Mouse (Mus musculus): Measurements from ENCODE around the gene Cpsf3. TPM values are rescaled to one million over a fixed set of nuclear protein-coding genes. Genes with fewer than 3 reads are reported as not detected.

Gene Cpsf3
- 98.1 and 99.5 TPM in 2 replicates for polyA plus RNA-seq (2015; fragmentation: Nextera tagmentation; extraction: Ambion mirVana)

DNA sequence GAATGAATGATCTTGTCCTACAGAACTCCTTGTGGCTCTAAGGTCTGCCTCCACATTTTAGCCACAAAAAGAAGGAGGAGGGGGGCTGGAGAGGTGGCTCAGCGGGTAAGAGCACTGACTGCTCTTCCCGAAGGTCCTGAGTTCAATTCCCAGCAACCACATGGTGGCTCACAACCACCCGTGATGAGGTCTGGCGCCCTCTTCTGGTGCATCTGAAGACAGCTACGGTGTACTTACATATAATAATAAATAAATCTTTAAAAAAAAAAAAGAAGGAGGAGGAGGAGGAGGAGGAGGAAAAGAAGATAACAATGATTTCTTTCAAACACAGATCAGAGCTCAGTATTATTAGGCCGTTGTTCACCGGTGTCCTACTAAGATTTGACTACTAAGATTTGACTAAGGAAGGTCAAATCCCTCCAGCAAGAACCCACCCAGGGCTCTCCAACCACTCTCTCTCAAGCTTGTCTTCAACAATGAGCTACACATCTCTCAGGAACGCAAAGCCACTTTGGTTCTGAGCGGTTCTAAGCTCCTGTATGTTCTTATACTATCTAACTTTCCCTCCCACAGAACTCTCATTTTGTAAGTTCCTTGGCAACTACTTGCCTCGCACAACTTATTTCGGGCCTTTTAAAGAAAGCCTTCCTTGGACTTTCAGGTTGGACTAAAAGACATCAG is at the start of gene Cpsf3:
Gene Cpsf3 (plus strand): TSS at position 631 of the 681 bp plus-strand sequence.
- Histone ChIP-seq H3K27me3 (ENCODE audit: control insufficient read depth, insufficient read depth, low read length) (no peaks in the 10 kb centered on the region), H3K27ac (ENCODE audit: low read length) (peak within 1 kb of the TSS; percentile 95), H3K4me2 (ENCODE audit: low read depth, low read length) (peak within 1 kb of the TSS; percentile 89), H3K4me3 (replicated peaks; ENCODE audit: low read length) (peak within 1 kb of the TSS; percentile 97), H3K9ac (ENCODE audit: low read length) (peak within 1 kb of the TSS; percentile 97), H3K36me3 (ENCODE audit: control insufficient read depth, insufficient read depth, low read length) (no peaks in the 10 kb centered on the region), H3K9me3 (replicated peaks; ENCODE audit: control insufficient read depth, low read length) (no peaks in the 10 kb centered on the region), H3K4me1 (ENCODE audit: control insufficient read depth, insufficient read depth, low read length) (peaks cover 16% of the 10 kb centered on the region)
- no peak for ATAC-seq (ENCODE audit: insufficient read depth, low FRiP score)
- WGBS, result 48% methylated on average over 11 of the region's 11 CpGs

DNA sequence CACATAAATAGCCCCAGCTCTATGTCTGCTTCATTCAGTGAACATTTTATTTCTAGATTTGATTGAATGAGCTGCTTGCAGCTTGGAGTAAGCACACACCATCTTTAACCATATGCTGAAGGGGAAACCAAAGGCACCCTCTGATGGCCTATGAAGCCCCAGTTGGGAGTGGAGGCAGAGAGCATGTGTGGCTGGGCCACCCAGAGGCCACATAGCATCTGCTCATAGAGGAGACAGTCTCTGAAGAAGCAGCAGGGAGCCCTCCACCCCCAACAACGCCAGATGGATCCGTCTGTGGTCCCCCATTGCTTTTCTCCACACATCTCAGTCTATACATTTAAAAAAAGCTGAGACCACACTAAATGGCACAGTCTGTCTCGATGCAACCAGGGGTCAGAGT is 43.2 kb upstream of the Cpsf3 start:
- Histone ChIP-seq H3K27ac (ENCODE audit: low read length) (no peak overlapping the region), H3K4me2 (ENCODE audit: low read depth, low read length) (no peak overlapping the region), H3K4me3 (replicated peaks; ENCODE audit: low read length) (no peak overlapping the region), H3K27me3 (ENCODE audit: control insufficient read depth, insufficient read depth, low read length) (no peaks in the 10 kb centered on the region), H3K9ac (ENCODE audit: low read length) (no peak overlapping the region), H3K4me1 (ENCODE audit: control insufficient read depth, insufficient read depth, low read length) (no peaks in the 10 kb centered on the region), H3K9me3 (replicated peaks; ENCODE audit: control insufficient read depth, low read length) (no peaks in the 10 kb centered on the region), H3K36me3 (ENCODE audit: control insufficient read depth, insufficient read depth, low read length) (0 out of 2 replicates have a peak, but pooled peaks cover 3% of the 10 kb centered on the region)
- WGBS, result 75% methylated on average over 3 of the region's 3 CpGs
- no peak for ATAC-seq (ENCODE audit: insufficient read depth, low FRiP score)

DNA sequence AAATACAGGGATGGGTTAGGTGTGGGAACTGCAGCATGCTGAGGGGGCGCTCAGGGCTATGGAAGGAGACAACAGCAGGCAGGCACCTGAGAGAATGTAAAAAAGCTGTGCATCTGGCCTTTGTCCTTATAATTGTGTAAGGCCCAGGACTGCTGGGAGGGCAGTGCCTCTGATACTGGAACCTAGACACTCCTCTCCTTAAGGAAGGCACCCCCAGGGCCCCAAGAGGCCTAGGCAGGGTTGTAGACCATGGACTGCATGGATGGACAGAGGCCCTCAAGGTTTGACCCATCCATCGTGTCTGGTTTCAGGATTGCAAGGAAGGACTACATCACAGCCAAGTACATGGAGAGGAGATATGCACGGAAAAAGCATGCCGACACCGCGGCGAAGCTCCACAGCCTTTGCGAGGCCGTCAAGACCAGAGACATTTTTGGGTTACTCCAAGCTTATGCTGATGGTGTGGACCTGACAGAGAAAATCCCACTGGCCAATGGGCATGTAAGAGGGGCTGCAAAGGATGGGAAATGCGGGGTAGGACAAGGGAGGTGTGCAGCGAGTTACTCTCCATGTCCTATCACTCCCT is 40.7 kb upstream of the Cpsf3 start:
- Histone ChIP-seq H3K36me3 (ENCODE audit: control insufficient read depth, insufficient read depth, low read length) (0 out of 2 replicates have a peak, but pooled peaks cover 2% of the 10 kb centered on the region), H3K4me1 (ENCODE audit: control insufficient read depth, insufficient read depth, low read length) (no peaks in the 10 kb centered on the region), H3K27me3 (ENCODE audit: control insufficient read depth, insufficient read depth, low read length) (no peaks in the 10 kb centered on the region), H3K9me3 (replicated peaks; ENCODE audit: control insufficient read depth, low read length) (no peaks in the 10 kb centered on the region), H3K9ac (ENCODE audit: low read length) (no peak overlapping the region), H3K4me3 (replicated peaks; ENCODE audit: low read length) (no peak overlapping the region), H3K27ac (ENCODE audit: low read length) (no peak overlapping the region), H3K4me2 (ENCODE audit: low read depth, low read length) (no peak overlapping the region)
- WGBS, result 94% methylated on average over 11 of the region's 11 CpGs
- ATAC-seq (ENCODE audit: insufficient read depth, low FRiP score), result peak; percentile 44; the same call in 1 of the 2 replicates

DNA sequence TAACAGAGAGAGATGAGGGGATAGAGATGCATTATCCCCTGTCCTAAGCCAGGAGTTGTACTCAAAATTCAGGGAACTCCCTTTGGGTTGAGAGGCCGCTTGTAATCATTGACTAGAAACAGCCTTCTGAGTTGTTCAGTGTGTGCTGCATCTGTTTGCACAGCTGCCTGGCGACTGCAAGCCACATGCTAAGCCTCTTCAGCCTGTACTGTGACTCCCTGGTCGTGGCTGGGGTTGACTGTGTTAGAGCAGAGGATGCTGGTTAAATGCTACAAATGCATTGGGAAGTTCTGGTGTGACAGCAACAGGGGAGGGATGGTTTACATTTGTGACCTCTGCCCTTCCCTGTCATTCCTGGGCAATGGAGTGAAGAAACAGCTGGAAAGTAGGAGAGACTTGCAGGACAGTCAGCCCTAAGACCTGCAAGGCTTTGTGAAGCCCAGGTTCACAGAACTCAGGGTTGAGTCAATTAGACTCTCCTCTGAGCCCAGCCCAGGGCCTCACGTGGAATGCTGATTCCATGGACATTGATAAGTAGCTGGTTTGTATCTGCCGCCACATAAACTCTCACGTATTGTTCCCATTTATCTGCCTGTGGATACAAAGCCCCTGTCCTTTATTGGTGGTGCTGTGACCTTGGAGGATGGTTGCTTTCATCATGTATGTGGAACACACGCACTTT is 37.3 kb upstream of the Cpsf3 start:
- Histone ChIP-seq H3K9ac (ENCODE audit: low read length) (no peak overlapping the region), H3K27ac (ENCODE audit: low read length) (no peak overlapping the region), H3K4me3 (replicated peaks; ENCODE audit: low read length) (no peak overlapping the region), H3K36me3 (ENCODE audit: control insufficient read depth, insufficient read depth, low read length) (peaks cover 12% of the 10 kb centered on the region), H3K27me3 (ENCODE audit: control insufficient read depth, insufficient read depth, low read length) (no peaks in the 10 kb centered on the region), H3K4me1 (ENCODE audit: control insufficient read depth, insufficient read depth, low read length) (no peaks in the 10 kb centered on the region), H3K4me2 (ENCODE audit: low read depth, low read length) (no peak overlapping the region), H3K9me3 (replicated peaks; ENCODE audit: control insufficient read depth, low read length) (no peaks in the 10 kb centered on the region)
- no peak for ATAC-seq (ENCODE audit: insufficient read depth, low FRiP score)
- 52% methylated on average over 7 of the region's 7 CpGs for WGBS

DNA sequence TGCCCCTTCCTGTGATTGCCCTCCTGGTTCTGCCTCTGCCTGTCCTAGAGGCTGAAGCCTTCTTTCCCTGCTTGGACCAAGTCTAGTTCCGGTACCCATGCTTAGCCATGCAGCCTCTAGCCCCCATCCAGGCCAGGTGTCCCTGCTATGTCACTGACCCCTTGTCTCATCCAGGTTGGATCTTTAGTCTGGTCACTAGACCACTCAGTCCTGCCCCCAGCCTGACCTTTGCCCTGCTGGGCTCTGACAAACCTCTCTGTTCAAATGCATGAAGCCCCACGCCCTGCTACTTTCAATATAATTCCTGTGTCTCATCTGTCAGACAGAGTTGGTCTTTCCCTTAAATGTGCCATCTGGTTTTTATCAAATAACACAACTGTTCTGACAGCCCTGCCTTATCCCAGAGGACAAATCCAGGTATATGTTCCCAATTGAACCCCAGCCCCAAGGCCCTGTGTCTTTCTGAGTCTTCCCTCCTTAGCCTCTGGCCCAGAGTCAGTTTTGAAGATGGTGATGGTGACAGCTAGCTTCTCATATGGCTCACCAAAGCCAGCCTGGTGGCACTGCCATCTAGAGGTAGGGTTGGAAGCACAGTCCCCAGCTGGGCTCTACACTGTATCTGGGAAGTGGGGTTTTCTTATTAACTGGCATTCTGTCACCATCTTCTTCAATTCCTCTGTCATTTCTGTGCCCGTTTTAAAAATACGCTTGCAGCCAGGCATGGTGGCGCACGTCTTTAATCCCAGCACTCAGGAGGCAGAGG is 24.5 kb upstream of the Cpsf3 start:
- no peaks in the 10 kb centered on the region for H3K9me3 ChIP-seq (replicated peaks; ENCODE audit: control insufficient read depth, low read length)
- H3K9ac ChIP-seq (ENCODE audit: low read length), result no peak overlapping the region
- no peak overlapping the region for H3K4me3 ChIP-seq (replicated peaks; ENCODE audit: low read length)
- no peak for ATAC-seq (ENCODE audit: insufficient read depth, low FRiP score)
- no peak overlapping the region for H3K4me2 ChIP-seq (ENCODE audit: low read depth, low read length)
- no peaks in the 10 kb centered on the region; the same call in 1 of the 2 replicates for H3K36me3 ChIP-seq (ENCODE audit: control insufficient read depth, insufficient read depth, low read length)
- H3K4me1 ChIP-seq (ENCODE audit: control insufficient read depth, insufficient read depth, low read length), result 0 out of 2 replicates have a peak, but pooled peaks cover 5% of the 10 kb centered on the region
- H3K27ac ChIP-seq (ENCODE audit: low read length), result no peak overlapping the region
- no peaks in the 10 kb centered on the region for H3K27me3 ChIP-seq (ENCODE audit: control insufficient read depth, insufficient read depth, low read length)
- WGBS, result 90% methylated on average over 6 of the region's 6 CpGs

DNA sequence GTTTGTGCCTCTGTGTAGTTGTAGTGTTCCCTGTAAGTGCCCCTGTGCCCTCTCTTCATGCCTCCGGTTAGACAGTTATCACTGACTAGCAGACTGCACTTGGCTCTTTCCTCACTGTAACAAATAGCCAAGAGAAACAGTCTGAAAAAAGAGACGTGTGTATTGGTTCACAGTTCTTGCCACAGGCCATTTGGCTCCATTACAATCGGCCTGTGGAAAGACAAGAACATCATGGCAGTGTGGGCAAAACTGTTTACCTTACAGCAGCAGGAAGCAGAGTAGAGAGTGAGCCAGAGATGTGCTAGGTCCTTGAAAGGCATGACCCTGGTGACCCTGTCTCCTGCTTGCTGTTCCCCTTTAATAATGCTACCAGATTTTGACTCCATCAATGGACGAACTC is 23.7 kb upstream of the Cpsf3 start:
- H3K27me3 ChIP-seq (ENCODE audit: control insufficient read depth, insufficient read depth, low read length), result no peaks in the 10 kb centered on the region
- H3K4me1 ChIP-seq (ENCODE audit: control insufficient read depth, insufficient read depth, low read length), result 0 out of 2 replicates have a peak, but pooled peaks cover 8% of the 10 kb centered on the region
- no peaks in the 10 kb centered on the region for H3K9me3 ChIP-seq (replicated peaks; ENCODE audit: control insufficient read depth, low read length)
- H3K9ac ChIP-seq (ENCODE audit: low read length), result no peak overlapping the region
- no peak overlapping the region for H3K4me3 ChIP-seq (replicated peaks; ENCODE audit: low read length)
- ATAC-seq (ENCODE audit: insufficient read depth, low FRiP score), result no peak
- WGBS, result 74% methylated on average over 4 of the region's 4 CpGs
- no peaks in the 10 kb centered on the region; the same call in 1 of the 2 replicates for H3K36me3 ChIP-seq (ENCODE audit: control insufficient read depth, insufficient read depth, low read length)
- no peak overlapping the region for H3K27ac ChIP-seq (ENCODE audit: low read length)
- no peak overlapping the region for H3K4me2 ChIP-seq (ENCODE audit: low read depth, low read length)

DNA sequence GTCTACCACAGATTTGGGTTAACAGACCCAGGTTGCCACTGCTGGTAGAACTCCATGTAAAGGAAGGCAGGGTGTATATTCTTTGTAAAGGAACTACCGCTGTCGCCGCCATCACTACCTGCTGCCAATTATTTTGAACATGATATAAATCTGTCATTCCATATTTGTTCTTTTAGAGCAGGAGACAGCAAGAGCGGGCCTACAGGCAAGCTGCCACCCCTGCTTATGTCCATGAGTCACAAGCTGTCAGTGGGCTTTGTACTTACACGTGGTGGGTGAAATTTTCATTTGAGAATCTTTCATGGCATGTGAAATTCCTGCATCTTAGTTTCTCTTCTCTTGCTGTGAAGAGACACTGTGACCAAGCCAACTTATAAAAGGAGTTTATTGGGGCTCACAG is 21.9 kb upstream of the Cpsf3 start:
- no peak overlapping the region for H3K4me3 ChIP-seq (replicated peaks; ENCODE audit: low read length)
- 0 out of 2 replicates have a peak, but pooled peaks cover 8% of the 10 kb centered on the region for H3K4me1 ChIP-seq (ENCODE audit: control insufficient read depth, insufficient read depth, low read length)
- ATAC-seq (ENCODE audit: insufficient read depth, low FRiP score), result no peak
- no peak overlapping the region for H3K9ac ChIP-seq (ENCODE audit: low read length)
- no peaks in the 10 kb centered on the region for H3K27me3 ChIP-seq (ENCODE audit: control insufficient read depth, insufficient read depth, low read length)
- 90% methylated on average over 5 of the region's 5 CpGs for WGBS
- H3K27ac ChIP-seq (ENCODE audit: low read length), result no peak overlapping the region
- H3K36me3 ChIP-seq (ENCODE audit: control insufficient read depth, insufficient read depth, low read length), result no peaks in the 10 kb centered on the region; the same call in 1 of the 2 replicates
- no peaks in the 10 kb centered on the region for H3K9me3 ChIP-seq (replicated peaks; ENCODE audit: control insufficient read depth, low read length)
- H3K4me2 ChIP-seq (ENCODE audit: low read depth, low read length), result no peak overlapping the region

DNA sequence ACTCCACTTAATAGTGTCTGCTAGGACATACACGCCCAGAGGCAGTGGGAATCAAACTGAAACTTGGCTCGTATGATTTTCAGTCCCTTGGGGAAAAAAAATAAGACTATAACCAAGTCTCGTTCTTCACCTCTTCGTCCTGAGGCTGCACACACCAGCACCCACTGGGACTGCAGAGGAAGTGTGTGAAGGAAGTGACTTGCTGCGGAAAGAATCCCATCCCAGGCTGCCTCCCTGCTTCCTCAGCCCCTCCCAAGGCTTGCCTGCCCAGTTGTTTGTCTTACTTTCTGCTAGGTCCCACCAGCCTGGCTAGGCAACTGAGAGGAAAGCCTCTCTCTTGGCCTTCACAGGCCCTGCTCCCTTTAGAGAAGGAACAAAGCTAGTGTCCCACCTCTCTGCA is 20.9 kb upstream of the Cpsf3 start:
- Histone ChIP-seq H3K4me2 (ENCODE audit: low read depth, low read length) (no peak overlapping the region), H3K9ac (ENCODE audit: low read length) (no peak overlapping the region), H3K4me3 (replicated peaks; ENCODE audit: low read length) (no peak overlapping the region), H3K9me3 (replicated peaks; ENCODE audit: control insufficient read depth, low read length) (no peaks in the 10 kb centered on the region), H3K27me3 (ENCODE audit: control insufficient read depth, insufficient read depth, low read length) (no peaks in the 10 kb centered on the region), H3K27ac (ENCODE audit: low read length) (peak overlapping the region; percentile 70), H3K4me1 (ENCODE audit: control insufficient read depth, insufficient read depth, low read length) (0 out of 2 replicates have a peak, but pooled peaks cover 8% of the 10 kb centered on the region), H3K36me3 (ENCODE audit: control insufficient read depth, insufficient read depth, low read length) (no peaks in the 10 kb centered on the region; the same call in 1 of the 2 replicates)
- peak; percentile 20; the same call in 1 of the 2 replicates for ATAC-seq (ENCODE audit: insufficient read depth, low FRiP score)
- WGBS, result 54% methylated on average over 5 of the region's 5 CpGs

Data from stomach, embryonic 16.5 days (tissue).